Mouse (Mus musculus): ENCODE measurements around the gene Rptor. TPM values are rescaled to one million over a fixed set of nuclear protein-coding genes. Genes with fewer than 3 reads are reported as not detected.

Rptor gene
- total RNA-seq, 2 experiments from 2014 or later: 63.9 to 65.0 TPM

DNA sequence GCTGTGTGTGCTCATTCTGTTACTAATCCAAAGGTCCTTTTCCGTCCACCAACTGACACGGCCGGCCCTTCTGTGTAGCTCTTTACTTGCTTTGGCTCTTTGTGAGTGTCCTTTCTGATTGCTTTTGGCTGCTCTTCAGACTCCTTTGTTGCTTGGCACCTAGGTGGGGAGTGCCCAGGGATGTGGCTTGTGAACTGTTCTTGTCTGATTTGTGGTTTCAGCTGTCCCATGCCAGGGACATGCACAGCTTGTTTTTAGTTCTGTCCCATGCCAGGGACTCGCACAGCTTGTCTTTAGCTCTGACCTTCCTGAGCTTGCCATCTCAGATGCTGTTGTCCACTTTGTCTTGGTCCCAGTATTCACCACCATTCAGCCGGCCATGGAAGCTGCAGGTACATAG lies 4.8 kb downstream of the Rptor start:
- no peak for DNase-seq

DNA sequence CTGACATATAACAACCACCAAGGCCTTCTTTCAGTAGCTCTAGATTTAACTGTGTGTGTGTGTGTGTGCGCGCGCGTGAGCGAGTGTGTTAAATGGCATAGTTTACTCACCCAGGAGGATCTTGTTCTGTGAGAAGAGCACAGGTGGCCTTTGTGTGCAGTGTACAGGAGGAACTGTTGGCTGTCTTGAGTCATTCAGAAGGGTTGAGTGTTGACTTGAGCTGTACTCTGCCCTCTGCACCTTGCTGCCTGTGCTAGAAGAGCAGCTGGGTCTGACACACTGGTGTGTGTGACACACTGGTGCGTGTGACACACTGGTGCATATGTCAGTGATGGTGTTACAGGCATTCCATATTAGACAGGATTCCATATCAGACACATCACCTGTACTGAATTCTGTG lies 8.8 kb downstream of the Rptor start:
- DNase-seq: no peak

DNA sequence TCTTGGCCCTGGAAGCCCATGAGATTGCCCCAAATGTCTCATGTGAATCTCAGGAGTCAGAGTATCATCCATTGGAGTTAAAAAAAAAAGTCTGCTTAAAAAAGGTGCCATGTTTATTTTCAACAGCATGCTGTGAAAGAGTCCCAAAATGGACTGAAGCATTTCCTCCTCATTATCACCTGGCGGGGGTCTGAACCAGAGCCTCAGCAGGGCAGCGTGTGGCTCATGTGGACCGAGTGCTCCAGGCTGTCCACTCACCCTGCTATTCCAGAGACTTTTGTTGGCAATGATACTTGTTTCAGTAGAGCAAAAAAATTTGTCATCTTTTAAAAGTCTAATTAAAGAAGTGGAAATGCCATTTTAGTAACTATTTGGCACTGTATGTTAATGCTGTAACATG lies 9.5 kb downstream of the Rptor start:
- DNase-seq: no peak

DNA sequence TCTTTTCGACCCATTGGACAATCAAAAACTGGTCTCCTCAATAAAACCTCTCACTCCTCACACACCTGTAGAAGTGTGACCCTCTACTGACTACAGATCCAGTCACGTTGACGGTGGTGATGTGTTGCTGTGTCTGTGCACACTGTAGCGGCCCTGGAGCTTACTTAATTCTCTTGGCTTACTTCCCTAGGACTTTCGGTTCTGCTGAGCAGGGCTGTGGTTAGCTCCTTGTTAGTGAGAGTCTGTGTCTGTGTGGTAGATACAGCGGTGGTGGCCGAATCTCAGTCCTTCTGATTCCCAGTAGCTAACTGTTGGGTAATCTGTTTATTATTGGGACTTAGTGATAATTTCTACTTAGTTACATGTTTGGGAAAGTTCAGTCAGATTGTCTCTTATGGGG lies 12.4 kb downstream of the Rptor start:
- DNase-seq: no peak

DNA sequence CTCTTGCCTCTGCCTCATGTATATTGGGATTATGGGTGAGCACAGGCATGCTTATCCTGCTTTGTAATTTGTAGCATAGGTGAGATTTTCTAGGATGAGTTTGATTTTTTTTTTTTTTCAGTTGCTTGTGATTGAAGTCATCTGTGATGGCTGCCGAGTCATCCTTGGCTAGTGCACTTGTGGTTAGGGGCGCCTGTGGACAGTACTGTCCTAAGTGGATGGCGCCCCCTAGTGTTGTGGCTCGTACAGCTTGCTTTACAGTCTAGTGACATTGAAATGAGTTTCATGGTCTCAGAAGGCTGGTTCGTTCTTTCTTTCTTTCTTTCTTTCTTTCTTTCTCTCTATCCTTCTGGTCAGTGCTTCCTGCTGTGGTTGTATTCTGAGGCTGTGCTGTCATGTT lies 16.1 kb downstream of the Rptor start:
- peak in 1 of 2 experiments; percentile 52 for DNase-seq

DNA sequence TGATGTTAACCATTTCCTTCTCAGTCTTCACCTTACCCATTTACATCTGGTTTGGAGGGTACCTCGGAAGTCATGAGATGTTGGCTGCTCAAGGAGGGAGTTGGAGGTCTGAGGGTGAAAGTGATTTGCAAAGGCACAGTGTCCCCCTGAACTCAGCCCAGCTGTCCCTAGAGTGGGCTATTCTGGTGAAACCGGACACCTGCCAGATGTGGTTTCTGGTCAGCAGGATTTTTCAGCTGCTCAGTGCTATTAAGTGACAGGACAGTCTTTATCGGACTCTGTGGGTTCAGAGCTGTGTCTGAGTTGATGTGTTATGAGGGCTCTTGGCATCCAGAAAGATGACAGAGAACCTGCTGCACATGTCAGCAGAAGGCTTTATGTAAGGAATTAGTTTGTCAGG lies 18.6 kb downstream of the Rptor start:
- no peak for DNase-seq

DNA sequence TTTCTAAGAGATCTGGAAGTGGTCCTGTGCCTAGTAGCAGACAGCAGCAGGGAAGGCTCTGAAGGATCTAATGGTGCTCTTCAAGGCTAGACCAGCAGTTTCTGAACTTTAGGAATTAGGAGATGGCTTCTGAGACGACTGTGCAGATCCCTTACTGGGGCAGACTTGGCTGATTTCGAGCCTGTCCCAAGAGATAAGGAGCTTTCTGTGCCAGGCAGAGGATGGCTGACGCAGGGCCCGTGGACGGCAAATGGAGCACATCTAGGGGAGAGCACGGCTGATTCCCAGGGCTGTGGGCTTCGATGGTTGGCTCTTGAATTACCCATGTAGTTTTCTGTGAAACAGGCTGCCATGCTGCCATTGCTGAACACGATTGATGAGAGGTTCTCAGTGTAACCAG lies 21.1 kb downstream of the Rptor start:
- no peak for DNase-seq

DNA sequence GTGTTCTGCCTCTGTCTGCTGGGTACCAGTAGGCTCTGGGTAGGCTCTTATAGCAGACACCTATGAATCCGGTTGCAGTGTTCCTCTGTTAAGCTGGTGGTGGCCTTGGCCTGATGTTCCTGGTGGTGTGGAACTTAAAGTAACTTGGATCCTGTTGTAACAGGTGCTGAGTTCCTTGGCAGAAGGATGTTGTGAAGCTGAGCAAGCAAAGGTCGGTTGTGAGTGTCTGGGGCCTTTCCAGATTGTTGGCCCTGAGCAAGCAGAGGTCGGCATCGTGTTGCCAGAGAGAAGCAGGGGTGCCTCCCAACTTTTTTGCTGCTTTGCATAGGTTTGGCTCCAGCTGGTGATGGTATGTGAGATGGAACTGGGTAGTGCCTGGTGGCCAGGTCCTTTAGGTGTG lies 21.7 kb downstream of the Rptor start:
- DNase-seq: no peak

DNA sequence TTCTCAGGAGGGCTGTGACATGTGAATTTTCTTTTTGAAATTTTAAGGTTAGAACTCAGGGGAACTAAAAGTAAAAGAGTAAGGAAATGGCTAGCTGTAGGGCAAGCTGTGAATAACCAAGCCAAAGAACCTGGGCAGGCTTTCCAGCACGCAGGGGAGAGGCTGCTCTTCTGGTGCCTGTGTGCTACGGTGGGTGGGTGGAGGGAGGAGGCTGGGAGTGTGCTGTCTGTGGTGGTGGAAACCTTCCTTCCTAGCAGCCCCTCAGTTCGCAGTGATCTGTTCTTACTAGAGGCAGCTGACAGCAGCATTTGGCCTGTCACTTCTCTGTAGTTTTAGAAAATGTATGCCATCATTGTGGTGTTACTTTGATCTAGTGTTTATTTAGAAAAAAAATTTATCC lies 22.2 kb downstream of the Rptor start:
- DNase-seq: no peak

DNA sequence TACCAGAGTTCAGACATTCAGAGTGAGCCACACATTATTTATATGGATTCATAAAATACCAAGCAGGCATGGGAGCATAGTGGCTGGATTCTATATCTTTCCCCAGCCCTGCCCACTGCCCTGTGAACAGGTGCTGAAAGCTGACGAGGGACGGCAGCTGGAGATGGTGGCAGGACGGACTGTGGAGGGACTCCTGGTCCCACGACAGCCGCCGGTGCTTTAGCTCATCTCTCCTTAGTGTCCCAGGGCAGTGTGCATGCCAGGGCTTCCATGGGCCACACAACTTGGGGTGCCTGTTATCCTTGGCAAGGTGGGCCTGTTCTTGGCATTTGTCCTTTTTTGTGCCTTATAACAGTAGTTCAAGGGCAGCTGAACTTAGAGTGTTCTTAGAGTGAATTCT lies 22.8 kb downstream of the Rptor start:
- no peak for DNase-seq

DNA sequence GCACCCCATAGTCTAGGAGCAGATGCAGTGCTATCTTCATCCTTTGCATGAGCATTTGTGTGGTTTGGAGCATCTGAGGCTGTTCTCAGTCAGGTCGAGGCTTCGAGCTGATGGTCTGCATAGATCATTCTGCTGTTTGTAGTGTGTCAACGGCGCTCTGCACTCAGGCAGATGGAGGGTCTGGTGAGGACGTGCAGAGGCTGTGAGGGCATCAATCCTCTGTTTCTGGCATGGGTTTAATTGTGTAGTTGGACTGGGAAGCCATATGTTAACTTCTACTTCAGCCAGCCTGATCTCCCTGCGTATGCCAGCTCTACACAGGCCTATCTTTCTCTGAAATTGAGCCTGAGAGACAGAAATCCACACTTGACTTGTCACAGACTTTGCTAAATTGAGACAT lies 23.2 kb downstream of the Rptor start:
- DNase-seq: no peak

DNA sequence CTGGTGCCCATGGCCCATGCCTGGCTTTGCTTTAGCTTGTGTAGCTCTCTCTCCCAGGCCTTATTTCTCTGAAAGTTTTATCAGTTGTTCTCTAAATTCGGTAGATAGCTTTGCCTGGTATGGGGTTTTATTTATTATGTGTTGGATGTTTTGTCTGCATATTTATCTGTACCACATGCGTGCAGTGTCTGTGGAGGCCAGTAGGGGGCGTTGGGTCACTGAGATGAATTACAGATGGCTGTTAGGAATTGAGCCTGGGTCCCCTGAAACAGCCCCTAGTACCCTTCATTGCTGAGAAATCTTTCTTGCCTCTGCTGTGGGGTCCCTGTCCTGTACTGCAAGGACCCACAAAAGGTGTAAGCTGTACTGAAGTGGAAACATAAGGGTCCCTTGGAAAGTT lies 24.5 kb downstream of the Rptor start:
- DNase-seq: no peak

DNA sequence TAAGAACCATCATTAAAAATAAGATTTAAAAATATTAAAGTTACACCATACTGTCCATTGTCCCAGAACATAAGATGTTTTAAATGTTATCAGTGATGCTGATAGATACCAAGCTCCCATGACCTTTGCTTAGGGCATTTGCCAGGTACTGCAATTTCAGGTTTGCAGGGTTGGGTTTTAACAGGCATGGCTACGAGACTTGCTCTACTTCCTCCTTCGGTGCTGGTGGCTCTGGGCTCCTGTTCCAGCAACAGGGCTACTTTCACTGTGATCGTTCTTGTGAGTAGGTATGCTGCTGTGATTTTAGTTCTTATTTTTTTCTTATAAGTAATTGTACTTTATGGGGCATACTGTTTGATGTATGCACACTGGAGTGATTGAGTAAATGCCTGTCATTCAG lies 26.4 kb downstream of the Rptor start:
- no peak for DNase-seq

DNA sequence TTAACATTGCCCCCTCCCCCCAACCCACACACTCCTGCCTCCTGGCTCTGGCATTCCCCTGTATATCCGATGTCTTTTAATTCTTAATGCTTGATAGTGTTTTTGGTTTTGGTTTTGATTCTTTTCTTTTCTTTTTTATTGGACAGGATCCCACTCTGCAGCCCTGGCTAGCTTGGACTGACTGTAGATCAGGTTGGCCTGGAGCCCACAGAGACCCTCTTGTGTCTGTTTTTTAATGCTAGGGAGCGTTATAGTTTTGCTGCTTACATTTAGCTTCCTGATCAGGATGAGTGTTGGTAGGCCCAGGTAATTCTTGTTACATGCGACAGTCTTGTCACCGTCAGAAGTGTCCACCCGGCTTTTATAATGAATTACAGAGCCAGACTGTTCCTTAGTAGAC lies 27.6 kb downstream of the Rptor start:
- DNase-seq: no peak

DNA sequence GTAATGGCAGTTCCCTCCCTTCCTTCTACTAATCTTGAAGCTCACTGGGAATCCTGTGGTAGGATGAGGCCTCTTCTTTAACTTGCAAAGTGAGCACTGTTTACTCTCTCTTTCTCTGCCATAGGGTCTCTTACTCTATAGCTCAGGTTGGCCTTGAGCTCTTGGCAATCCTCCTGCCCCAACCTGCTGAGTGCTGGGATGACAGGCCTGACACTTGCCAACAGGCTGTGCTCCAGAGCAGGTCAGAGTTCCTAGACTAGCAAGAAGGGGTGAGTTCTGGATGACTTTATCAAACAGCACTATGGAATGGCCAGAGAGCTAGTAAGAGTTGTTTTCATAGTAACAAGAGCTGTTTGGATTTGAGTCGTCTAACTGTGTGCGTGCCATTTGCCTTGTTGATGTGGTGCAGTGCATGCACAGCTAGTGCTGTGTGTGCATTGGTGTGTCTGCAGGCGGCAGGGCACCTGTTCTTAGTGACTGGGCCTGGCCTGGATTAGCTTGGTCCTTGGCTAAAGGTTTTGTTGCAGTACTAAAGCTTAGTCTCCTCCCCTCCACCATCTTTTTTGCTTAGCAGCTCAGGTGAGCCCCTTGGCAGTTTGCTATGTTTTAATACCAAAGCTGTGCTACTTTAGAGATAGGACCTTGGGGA lies 28.6 kb downstream of the Rptor start:
- DNase-seq: no peak

DNA sequence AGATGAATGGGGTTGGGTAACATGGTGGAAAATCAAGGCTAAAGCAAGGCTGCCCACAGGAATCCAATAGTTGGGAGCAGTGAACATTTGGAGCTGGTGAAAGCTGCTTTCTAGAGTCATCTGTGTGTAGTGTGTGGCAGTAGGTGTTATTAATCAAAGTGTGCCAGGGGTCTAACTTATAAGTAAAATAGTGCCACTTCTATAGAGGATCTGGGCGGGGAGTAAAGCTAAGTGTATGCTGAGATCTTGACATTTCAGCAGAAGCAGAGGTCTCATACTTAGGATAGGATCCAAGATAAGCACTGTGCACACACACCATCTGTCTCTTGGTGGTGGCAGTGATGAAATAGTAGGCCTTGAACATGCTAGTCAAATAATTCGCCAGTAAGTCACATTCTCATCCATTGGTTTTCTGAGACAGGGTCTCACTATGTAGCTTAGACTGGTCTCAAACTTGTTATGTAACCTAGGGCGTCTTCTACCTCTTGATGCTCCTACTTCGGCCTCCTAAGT lies 33.7 kb downstream of the Rptor start:
- no peak for DNase-seq

DNA sequence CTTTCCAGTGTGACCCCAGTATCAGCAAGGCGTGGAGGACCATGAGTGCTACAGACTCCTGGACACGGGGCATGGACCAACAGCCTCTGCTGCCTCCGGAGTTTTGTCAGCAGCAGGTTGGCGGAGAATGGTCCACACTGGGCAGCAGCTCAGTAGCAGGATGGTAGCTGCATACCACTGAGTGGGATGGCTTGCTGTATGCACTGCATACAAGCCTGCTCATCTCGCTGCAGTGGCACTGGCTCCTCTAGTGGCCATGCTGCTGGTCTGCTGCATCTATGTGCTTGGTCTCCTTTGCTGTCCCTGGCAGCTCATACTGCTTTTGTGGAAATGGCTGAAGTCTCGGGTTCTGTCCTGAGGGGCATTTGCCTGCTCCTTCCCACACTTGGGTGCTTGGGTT lies 34.8 kb downstream of the Rptor start:
- no peak for DNase-seq

DNA sequence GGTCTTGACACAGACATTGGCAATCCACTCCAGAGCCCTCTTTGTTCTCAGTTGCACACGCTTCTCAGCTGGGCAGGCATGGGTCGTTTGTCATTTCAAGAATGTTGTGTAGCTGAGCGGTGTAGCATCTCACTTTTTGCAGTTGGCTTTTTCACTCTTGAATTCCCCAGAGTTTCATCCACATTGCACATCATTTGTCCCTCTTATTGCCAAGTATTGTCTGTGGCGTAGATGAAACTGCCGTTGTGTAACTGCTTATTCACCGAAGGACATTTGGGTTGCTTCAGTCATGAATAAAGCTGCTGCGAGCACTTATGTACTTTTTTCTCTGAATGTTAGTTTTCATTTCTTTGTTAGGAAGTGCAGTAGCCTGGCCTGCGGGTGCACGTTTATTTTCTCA lies 37.8 kb downstream of the Rptor start:
- no peak for DNase-seq

DNA sequence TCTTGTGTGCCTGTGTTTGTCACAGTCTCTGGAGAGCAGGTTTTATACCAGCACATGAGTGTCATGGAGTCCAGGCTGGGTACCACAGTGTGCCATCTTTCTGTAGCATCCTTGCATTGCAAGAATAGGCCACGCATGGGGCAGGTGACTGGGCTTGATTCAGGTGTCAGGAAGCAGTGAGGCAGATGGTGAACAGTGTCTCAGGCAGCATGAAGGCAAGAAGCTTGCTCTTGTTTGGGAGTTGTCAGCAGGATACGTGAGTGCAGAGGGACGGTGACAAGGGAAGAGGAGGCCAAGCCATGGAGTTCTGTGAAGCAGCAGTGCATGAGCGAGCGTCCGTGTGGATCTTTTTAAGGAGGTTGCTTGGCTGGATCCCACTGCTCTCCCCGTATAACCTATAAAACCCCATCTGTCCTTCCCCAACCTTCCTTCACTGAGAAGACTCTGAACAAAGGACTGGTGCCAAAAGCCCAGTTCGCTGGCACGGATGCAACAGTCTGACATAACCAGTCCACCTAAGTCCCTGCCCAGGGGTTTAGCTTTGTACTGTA lies 39.2 kb downstream of the Rptor start:
- no peak for DNase-seq

DNA sequence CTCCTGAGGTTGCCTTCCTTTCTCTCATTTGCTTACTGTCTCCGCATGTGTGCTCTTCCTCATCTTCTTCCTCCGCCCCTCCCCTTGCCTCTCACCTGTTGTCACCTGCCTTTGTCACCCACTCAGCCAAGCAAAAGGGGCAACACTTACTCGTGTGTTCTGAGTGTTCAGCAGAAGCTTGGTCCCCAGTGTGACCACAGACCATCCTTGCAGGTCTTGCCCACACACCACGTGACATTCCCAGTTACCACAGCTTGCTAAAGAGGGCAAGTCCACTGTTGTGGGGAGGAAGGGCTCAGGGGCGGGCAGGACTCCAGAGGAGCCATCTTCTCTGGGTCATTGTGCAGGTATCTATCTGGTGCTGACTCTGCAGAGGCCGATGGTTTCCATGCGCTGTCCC lies 40.6 kb downstream of the Rptor start:
- no peak for DNase-seq

DNA sequence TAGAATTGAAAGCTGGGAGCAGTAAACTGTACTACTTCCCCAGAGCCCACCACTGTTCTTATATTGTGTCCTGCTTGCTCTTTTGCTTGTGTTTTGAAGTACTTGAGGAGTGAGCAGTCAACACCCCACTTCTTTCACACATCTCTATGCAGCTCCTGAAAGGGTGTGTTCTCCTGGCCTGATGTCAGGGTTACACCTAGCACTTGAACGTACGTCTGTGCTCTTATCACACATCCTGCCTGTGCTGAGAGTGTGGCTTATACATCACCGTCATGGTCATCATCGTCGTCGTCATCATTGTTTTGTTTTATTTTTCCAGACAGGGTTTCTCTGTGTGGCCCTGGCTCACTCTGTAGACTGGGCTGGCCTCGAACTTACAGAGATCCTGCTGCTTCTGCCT lies 41.4 kb downstream of the Rptor start:
- no peak for DNase-seq

DNA sequence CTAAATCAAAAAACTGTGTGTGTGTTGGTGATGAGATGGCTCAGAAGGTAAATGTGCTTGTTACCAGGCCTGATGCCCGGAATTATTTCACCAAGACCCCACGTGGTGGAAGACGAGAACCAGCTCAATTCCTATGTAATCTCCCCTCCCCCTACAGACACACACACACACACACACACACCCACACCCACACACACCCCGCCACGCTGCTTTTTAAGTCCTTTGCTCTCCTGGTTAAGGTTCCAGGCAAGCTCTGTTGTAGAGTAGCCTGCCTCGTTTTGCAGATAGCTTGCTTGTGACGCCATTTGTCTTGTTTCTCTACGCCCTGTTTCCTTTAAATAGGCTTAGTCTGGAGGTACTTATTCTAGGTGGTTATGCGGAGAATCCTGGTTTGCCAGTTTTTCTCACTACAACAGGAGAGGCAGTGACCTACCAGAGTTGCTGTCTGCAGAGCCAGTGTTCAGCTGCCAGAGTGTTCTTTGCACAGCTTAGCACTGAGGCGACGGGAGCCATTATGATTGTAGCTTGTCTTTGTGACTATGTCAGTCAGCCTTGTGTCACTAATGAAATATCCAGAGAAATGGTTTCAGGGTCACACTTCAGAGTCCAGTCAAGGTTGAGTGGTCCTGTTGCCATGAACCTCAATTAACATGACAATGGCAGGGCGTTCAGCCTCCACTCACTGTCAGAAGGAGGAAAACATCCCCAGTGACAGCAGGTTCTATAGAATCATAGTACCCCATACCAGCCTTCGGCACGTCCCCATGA lies 42.1 kb downstream of the Rptor start:
- no peak for DNase-seq

DNA sequence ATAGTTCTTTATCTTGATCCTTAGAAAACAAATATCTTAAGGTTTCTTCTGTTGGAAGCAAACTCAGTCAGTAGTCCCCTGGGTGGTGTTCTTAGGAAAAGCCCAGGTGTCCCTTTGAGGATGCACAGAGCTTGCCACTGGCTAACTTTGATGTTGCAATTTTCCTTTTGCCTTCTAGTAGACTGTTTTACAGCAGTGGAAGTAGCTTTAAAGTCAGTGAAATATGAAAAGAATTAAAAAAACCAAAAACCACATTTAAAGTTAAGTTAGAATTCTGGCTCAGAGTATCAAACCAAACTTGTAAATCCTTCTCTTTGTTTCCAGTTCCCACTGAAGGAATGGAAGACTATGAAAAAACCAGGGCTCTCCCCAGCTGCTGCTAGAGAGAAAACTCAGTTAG lies 47.8 kb downstream of the Rptor start:
- no peak for DNase-seq

DNA sequence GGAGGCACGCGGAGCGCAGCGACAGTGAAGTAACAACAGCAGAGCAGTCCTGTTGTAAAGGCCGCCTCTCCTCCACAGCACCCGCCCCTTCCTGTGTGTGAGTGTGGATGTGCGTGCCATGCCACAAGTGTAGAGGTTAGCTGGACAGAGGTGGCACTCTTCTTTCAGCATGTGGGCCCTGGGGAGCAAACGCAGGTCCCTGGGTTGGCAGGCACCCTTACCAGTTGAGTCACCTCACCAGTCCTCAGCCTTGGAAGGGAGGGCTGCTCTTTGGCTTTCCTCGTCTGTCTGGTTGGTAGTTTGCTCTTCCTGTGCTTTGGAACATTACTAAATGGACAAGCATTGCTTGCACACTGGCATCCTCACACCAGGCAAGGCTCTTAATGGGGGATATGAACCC lies 50.6 kb downstream of the Rptor start:
- no peak for DNase-seq

All from layer of hippocampus, postnatal 36 days (tissue).